ENCODE assay signal across 8 mouse cellular contexts in the genomic region with DNA sequence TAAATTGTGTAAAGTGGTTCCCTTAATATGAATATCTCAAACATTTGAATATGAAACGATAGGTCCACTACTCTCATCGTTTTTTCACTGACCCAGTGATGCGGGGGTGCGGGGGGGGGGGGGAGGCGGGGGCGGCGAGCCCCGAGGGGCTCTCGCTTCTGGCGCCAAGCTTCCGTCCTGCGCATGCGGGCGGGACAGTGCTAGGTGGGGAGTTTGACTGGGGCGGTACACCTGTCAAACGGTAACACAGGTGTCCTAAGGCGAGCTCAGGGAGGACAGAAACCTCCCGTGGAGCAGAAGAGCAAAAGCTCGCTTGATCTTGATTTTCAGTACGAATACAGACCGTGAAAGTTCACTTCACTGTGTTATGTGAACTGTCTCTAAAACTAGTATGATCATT. TPM values are rescaled to one million over a fixed set of nuclear protein-coding genes. Genes with fewer than 3 reads are reported as not detected.
A peak's percentile ranks its signal among the peaks of the same experiment; 100 is the strongest.
DNase-seq lines count a peak whose midpoint lies in the region; ATAC-seq lines count a peak whose summit lies in the region.

No protein-coding gene starts in this region.

- DNase-seq in gastrocnemius, postnatal 14 days = peak; percentile 61
- DNase-seq in gastrocnemius, postnatal 25 days = no peak
- peak; percentile 86 for DNase-seq in A20 (ENCODE audit: low read depth, low spot score)
- peak; percentile 95 for DNase-seq in brain, adult 2 months (ENCODE audit: low read depth, low spot score)
- DNase-seq in liver = peak; percentile 89
- DNase-seq in layer of hippocampus, adult 8-10 months (ENCODE audit: low spot score in 2 of 2) = no peak

- intact Hi-C loops in gastrocnemius, postnatal 14 days (cut with DNase I; ENCODE audit: low total_unique reads) = no loop called here

- peak; percentile 97 for ATAC-seq in granulocyte monocyte progenitor cell, adult 5-6 weeks (replicated peaks; ENCODE audit: poor library complexity, severe bottlenecking)
- ATAC-seq in neutrophil, adult 5-6 weeks (ENCODE audit: extremely low read depth, insufficient number of reproducible peaks, low FRiP score, poor library complexity, severe bottlenecking) = peak; percentile 95

RNA-seq across cellular contexts. Expression of gene Plekha1, which starts 31.3 kb away (rescaled TPM):
- 10 to 100 TPM; 23.8 to 29.4 TPM for total RNA-seq in gastrocnemius, postnatal 14 days (2021)
- total RNA-seq in gastrocnemius, postnatal 25 days (2021) = 10 to 100 TPM; 22.8 to 23.2 TPM
- total RNA-seq in granulocyte monocyte progenitor cell, adult 5-6 weeks (2014; fragmentation: Nextera tagmentation) = 17.4 and 24.2 TPM in 2 replicates
- 21.0 and 21.4 TPM in 2 replicates for total RNA-seq in granulocyte monocyte progenitor cell, adult 5-6 weeks (2017)
- total RNA-seq in neutrophil, adult 5-6 weeks (2017) = 50.3 and 52.4 TPM in 2 replicates
- 10 to 100 TPM; 87.2 to 97.4 (median 91.8) TPM for total RNA-seq in layer of hippocampus, adult 8-10 months (2022)

Comparison
In these comparisons a context has a peak if more than half of its experiments do, and no peak if none do; other contexts are left out.
1. DNase-seq: peak in gastrocnemius, postnatal 14 days (single experiment), A20 (single experiment), brain, adult 2 months (single experiment) and liver (single experiment); none in gastrocnemius, postnatal 25 days (single experiment) and layer of hippocampus, adult 8-10 months (0 of 2).